Mouse (Mus musculus): Measurements from ENCODE around the gene BC024978. TPM values are rescaled to one million over a fixed set of nuclear protein-coding genes. Genes with fewer than 3 reads are reported as not detected.

The BC024978 gene
- polyA plus RNA-seq, 1 experiment from 2014 or later, result 3.2 TPM

- Histone ChIP-seq H3K27me3 (replicated peaks; ENCODE audit: control insufficient read depth, insufficient read depth, low read length) (no peaks in the 10 kb centered on the region), H3K4me2 (ENCODE audit: low read length) (no peak within 1 kb of the TSS), H3K4me3 (ENCODE audit: low read depth, low read length) (no peak within 1 kb of the TSS), H3K27ac (ENCODE audit: low read depth, low read length) (peak within 1 kb of the TSS; percentile 9; the same call in 1 of the 2 replicates), H3K9me3 (replicated peaks; ENCODE audit: control insufficient read depth, low read length) (no peaks in the 10 kb centered on the region), H3K36me3 (ENCODE audit: control insufficient read depth, insufficient read depth, low read length) (peaks cover 27% of the 10 kb centered on the region), H3K9ac (ENCODE audit: low read length) (no peak within 1 kb of the TSS), H3K4me1 (ENCODE audit: control insufficient read depth, insufficient read depth, low read length) (peaks cover 4% of the 10 kb centered on the region; the same call in 1 of the 2 replicates)
- no peak for DNase-seq (ENCODE audit: low spot score)
- WGBS, result 68% methylated on average over 14 of the region's 14 CpGs
- ATAC-seq, result no peak
Measured at GRCm38 (mm10) chr7:27180837-27181695, 14.5 kb upstream of the BC024978 start, which contains the start of the genes Gm21983 and Mia. Gm21983 (minus strand) TSS chr7:27181086. Mia (minus strand) TSS chr7:27181157.

DNA sequence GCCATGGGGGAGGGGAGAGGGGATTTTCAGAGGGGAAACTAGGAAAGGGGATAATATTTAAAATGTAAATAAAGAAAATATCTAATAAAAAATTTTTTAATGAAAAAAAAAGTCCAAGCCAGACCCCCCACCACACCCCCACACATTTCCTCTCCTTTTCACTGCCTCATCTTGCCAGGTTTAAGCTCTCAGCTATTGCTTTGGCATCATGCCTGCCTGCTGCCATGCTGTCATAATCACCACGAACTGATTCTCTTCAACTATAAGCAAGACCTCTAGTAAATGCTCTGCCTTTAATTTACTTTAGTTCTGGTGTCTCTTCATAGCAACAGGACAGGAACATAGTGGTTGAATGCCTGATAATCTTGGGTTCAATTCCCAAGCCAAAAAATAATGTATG is 13.1 kb upstream of the BC024978 start:
- peaks cover 41% of the 10 kb centered on the region for H3K36me3 ChIP-seq (ENCODE audit: control insufficient read depth, insufficient read depth, low read length)
- WGBS, result 51% methylated on average over 1 of the region's 1 CpGs
- DNase-seq (ENCODE audit: low spot score), result peak; percentile 28

DNA sequence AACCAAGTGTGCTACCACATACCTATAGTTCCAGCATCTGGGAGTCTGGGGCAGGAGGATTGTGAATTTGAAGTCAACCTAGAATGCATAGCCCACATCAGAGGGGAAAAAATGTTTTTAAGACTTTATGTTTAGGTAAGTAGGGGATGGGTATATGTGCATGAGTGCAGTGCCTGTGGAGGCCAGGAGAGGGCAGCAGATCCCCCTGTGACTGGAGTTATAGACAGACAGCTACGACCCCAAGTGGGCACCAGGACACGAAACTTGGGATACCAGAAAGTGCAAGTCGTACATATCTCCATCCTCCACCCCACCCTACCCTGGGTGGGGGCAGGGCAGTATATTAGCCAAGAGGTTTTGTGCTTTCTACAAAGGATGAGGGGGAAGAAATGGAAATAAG is 10.6 kb upstream of the BC024978 start:
- 69% methylated on average over 3 of the region's 3 CpGs for WGBS
- DNase-seq (ENCODE audit: low spot score), result peak; percentile 38
- peaks cover 66% of the 10 kb centered on the region for H3K36me3 ChIP-seq (ENCODE audit: control insufficient read depth, insufficient read depth, low read length)

More for the DNA sequence above, 13.1 kb upstream of the BC024978 start:
- ATAC-seq, result no peak
- Histone ChIP-seq H3K27ac (ENCODE audit: low read depth, low read length) (no peak overlapping the region), H3K9me3 (replicated peaks; ENCODE audit: control insufficient read depth, low read length) (no peaks in the 10 kb centered on the region), H3K4me1 (ENCODE audit: control insufficient read depth, insufficient read depth, low read length) (peaks cover 4% of the 10 kb centered on the region; the same call in 1 of the 2 replicates), H3K4me2 (ENCODE audit: low read length) (no peak overlapping the region), H3K27me3 (replicated peaks; ENCODE audit: control insufficient read depth, insufficient read depth, low read length) (no peaks in the 10 kb centered on the region), H3K4me3 (ENCODE audit: low read depth, low read length) (no peak overlapping the region), H3K9ac (ENCODE audit: low read length) (no peak overlapping the region)

DNA sequence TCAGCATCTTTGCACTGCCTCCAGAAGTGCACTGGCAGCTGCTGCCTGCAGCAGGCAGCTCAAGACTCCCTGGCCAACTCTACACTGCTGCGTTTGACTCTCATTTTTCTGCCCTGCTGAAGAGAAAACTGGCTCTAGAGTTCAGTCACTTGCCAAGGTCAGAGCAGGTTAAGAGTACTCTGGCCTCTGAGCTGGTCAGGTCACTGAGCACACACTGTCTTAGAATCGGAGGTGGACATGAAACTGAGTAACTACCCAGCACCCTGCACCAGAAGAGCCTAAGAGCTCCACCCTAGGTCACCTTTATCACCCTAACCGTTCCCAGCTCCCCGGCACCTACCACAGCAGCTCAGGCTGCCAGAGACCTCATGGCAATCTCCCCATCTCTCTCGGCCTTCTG is 9.6 kb upstream of the BC024978 start:
- Histone ChIP-seq H3K36me3 (ENCODE audit: control insufficient read depth, insufficient read depth, low read length) (peaks cover 76% of the 10 kb centered on the region), H3K27me3 (replicated peaks; ENCODE audit: control insufficient read depth, insufficient read depth, low read length) (no peaks in the 10 kb centered on the region), H3K27ac (ENCODE audit: low read depth, low read length) (no peak overlapping the region), H3K9me3 (replicated peaks; ENCODE audit: control insufficient read depth, low read length) (no peaks in the 10 kb centered on the region), H3K9ac (ENCODE audit: low read length) (no peak overlapping the region), H3K4me3 (ENCODE audit: low read depth, low read length) (no peak overlapping the region), H3K4me1 (ENCODE audit: control insufficient read depth, insufficient read depth, low read length) (no peaks in the 10 kb centered on the region), H3K4me2 (ENCODE audit: low read length) (no peak overlapping the region)
- ATAC-seq, result no peak
- 94% methylated on average over 5 of the region's 5 CpGs for WGBS
- DNase-seq (ENCODE audit: low spot score), result no peak

More for the DNA sequence above, 10.6 kb upstream of the BC024978 start:
- no peaks in the 10 kb centered on the region for H3K9me3 ChIP-seq (replicated peaks; ENCODE audit: control insufficient read depth, low read length)
- H3K4me1 ChIP-seq (ENCODE audit: control insufficient read depth, insufficient read depth, low read length), result no peaks in the 10 kb centered on the region
- H3K27me3 ChIP-seq (replicated peaks; ENCODE audit: control insufficient read depth, insufficient read depth, low read length), result no peaks in the 10 kb centered on the region
- no peak; the same call in 1 of the 2 replicates for ATAC-seq
- H3K9ac ChIP-seq (ENCODE audit: low read length), result no peak overlapping the region
- H3K27ac ChIP-seq (ENCODE audit: low read depth, low read length), result no peak overlapping the region
- no peak overlapping the region for H3K4me3 ChIP-seq (ENCODE audit: low read depth, low read length)
- H3K4me2 ChIP-seq (ENCODE audit: low read length), result no peak overlapping the region

GRCm38 (mm10) chr7:27189271-27189931 is 6.2 kb upstream of the BC024978 start:
- Histone ChIP-seq H3K9me3 (replicated peaks; ENCODE audit: control insufficient read depth, low read length) (no peaks in the 10 kb centered on the region), H3K27ac (ENCODE audit: low read depth, low read length) (no peak overlapping the region), H3K9ac (ENCODE audit: low read length) (no peak overlapping the region), H3K4me1 (ENCODE audit: control insufficient read depth, insufficient read depth, low read length) (peaks cover 4% of the 10 kb centered on the region), H3K27me3 (replicated peaks; ENCODE audit: control insufficient read depth, insufficient read depth, low read length) (no peaks in the 10 kb centered on the region), H3K4me3 (ENCODE audit: low read depth, low read length) (no peak overlapping the region), H3K36me3 (ENCODE audit: control insufficient read depth, insufficient read depth, low read length) (peaks cover 99% of the 10 kb centered on the region), H3K4me2 (ENCODE audit: low read length) (no peak overlapping the region)
- WGBS, result 95% methylated on average over 10 of the region's 10 CpGs
- ATAC-seq, result no peak
- DNase-seq (ENCODE audit: low spot score), result no peak

- Histone ChIP-seq H3K27ac (ENCODE audit: low read depth, low read length) (no peak overlapping the region), H3K4me1 (ENCODE audit: control insufficient read depth, insufficient read depth, low read length) (peaks cover 11% of the 10 kb centered on the region), H3K27me3 (replicated peaks; ENCODE audit: control insufficient read depth, insufficient read depth, low read length) (no peaks in the 10 kb centered on the region), H3K9me3 (replicated peaks; ENCODE audit: control insufficient read depth, low read length) (no peaks in the 10 kb centered on the region), H3K36me3 (ENCODE audit: control insufficient read depth, insufficient read depth, low read length) (peaks cover 70% of the 10 kb centered on the region), H3K4me2 (ENCODE audit: low read length) (no peak overlapping the region), H3K4me3 (ENCODE audit: low read depth, low read length) (no peak overlapping the region), H3K9ac (ENCODE audit: low read length) (no peak overlapping the region)
- ATAC-seq (no peak), DNase-seq (ENCODE audit: low spot score) (no peak)
- WGBS, result 96% methylated on average over 5 of the region's 5 CpGs
Measured at GRCm38 (mm10) chr7:27192434-27192833, 3.1 kb upstream of the BC024978 start.

GRCm38 (mm10) chr7:27193731-27194130 is 1.9 kb upstream of the BC024978 start:
- H3K4me3 ChIP-seq (ENCODE audit: low read depth, low read length), result no peak overlapping the region

GRCm38 (mm10) chr7:27197136-27197535 is 1.6 kb downstream of the BC024978 start:
- Histone ChIP-seq H3K4me2 (ENCODE audit: low read length) (no peak overlapping the region), H3K9ac (ENCODE audit: low read length) (no peak overlapping the region), H3K4me3 (ENCODE audit: low read depth, low read length) (no peak overlapping the region), H3K36me3 (ENCODE audit: control insufficient read depth, insufficient read depth, low read length) (peaks cover 30% of the 10 kb centered on the region), H3K27ac (ENCODE audit: low read depth, low read length) (no peak overlapping the region), H3K27me3 (replicated peaks; ENCODE audit: control insufficient read depth, insufficient read depth, low read length) (no peaks in the 10 kb centered on the region), H3K9me3 (replicated peaks; ENCODE audit: control insufficient read depth, low read length) (no peaks in the 10 kb centered on the region), H3K4me1 (ENCODE audit: control insufficient read depth, insufficient read depth, low read length) (peaks cover 11% of the 10 kb centered on the region)
- no peak for ATAC-seq
- DNase-seq (ENCODE audit: low spot score), result no peak
- 85% methylated on average over 3 of the region's 3 CpGs for WGBS

More at GRCm38 (mm10) chr7:27193731-27194130, 1.9 kb upstream of the BC024978 start:
- peak overlapping the region; percentile 29 for H3K4me2 ChIP-seq (ENCODE audit: low read length)
- H3K9me3 ChIP-seq (replicated peaks; ENCODE audit: control insufficient read depth, low read length), result no peaks in the 10 kb centered on the region
- H3K4me1 ChIP-seq (ENCODE audit: control insufficient read depth, insufficient read depth, low read length), result peaks cover 11% of the 10 kb centered on the region
- 0 out of 2 replicates have a peak overlapping the region, but pooled peaks have one; percentile 4 for H3K9ac ChIP-seq (ENCODE audit: low read length)
- WGBS, result 84% methylated on average over 4 of the region's 4 CpGs
- DNase-seq (ENCODE audit: low spot score) (no peak), ATAC-seq (no peak)
- H3K27ac ChIP-seq (ENCODE audit: low read depth, low read length), result no peak overlapping the region
- no peaks in the 10 kb centered on the region for H3K27me3 ChIP-seq (replicated peaks; ENCODE audit: control insufficient read depth, insufficient read depth, low read length)
- peaks cover 60% of the 10 kb centered on the region for H3K36me3 ChIP-seq (ENCODE audit: control insufficient read depth, insufficient read depth, low read length)

Measured in forebrain, embryonic 14.5 days (tissue).